Mouse (Mus musculus): ENCODE measurements around the gene Slc46a1.

DNA sequence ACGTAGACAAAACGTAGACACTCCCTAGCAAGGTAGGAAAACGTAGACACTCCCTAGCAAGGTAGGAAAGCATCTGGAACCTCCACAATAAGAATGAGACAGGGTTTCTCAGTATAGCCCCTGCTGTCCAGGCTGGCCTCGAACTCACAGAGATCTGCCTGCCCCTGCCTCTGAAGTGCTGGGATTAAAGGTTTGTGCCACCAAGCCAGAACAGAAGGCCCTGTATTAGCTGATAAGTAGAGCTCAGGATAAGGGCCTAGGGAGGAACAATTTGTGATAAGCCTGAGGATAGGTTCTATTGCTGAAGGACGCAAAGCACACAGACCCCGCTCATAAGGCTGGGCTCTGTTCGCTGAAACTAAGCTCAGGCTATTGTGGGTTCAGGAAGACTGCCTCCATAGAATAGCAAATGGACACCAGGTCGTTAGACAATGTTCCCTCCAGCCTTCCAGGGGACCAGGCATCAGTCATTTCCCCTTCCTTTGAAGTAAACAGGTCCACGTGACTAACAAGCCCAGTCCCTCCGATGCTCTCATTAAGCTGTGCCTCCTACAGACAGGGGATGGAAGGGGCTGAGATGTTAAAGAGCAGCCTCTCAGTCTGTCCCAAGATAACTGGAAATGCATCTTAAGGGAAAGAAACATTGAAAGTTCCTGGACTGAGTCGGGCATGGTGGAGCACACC lies 35.2 kb upstream of the Slc46a1 start:
- TF ChIP-seq POLR2A (IDR thresholded peaks at IDR 0.05; ENCODE audit: low read depth, low read length) (no peak), CTCF (conservative IDR thresholded peaks at IDR 0.05; ENCODE audit: insufficient read depth, insufficient read length, low read depth, low read length) (no peak)

Data from kidney, adult 2 months (tissue).